Mouse (Mus musculus): Measurements from ENCODE around the gene Tlcd1.

Gene Tlcd1

DNA sequence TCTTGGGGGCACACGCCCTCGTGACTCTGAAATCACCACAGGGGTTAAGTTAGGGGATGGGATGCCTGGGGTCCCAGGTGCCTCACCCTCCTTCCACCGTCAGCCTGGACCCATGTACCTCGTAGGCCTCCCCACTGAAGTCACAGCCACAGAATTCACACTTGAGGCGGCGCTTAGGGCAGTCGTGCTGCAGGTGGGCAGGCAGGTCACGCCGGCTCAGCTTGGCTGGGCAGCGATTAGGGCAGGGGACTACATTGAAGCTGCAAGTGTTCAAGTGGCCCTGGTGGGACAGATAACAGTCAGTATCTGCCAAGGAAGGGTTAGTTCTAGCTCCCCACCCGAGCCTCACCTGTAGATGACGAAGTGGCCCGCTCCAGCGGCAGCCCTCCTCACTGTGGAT is 15.3 kb upstream of the Tlcd1 start:
- DNase-seq (ENCODE audit: low spot score): no peak

DNA sequence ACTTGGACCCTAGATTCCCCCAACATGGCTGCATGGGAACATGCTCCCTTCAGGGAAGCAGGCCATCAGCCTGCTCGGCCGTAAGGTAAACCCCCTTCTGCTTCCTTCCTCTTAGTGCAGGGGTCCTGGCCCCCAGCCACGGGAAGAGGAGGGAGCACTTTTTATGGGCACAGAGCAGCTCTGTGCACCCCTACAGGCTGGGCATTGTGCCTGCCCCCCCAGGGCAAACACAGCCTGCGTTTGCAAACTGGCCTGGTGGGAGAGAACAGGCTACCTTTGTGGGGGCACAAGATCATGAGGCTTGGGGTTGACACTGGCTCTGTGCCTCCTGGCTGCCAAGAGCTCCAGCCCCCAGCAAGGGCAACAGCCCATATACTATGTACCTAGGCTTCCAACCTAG is 14.5 kb upstream of the Tlcd1 start:
- no peak for DNase-seq (ENCODE audit: low spot score)

- no peak for DNase-seq (ENCODE audit: low spot score)
Measured at GRCm38 (mm10) chr11:78162504-78162903, 14.0 kb upstream of the Tlcd1 start.

GRCm38 (mm10) chr11:78163045-78163444 is 13.5 kb upstream of the Tlcd1 start:
- DNase-seq (ENCODE audit: low spot score): no peak

DNA sequence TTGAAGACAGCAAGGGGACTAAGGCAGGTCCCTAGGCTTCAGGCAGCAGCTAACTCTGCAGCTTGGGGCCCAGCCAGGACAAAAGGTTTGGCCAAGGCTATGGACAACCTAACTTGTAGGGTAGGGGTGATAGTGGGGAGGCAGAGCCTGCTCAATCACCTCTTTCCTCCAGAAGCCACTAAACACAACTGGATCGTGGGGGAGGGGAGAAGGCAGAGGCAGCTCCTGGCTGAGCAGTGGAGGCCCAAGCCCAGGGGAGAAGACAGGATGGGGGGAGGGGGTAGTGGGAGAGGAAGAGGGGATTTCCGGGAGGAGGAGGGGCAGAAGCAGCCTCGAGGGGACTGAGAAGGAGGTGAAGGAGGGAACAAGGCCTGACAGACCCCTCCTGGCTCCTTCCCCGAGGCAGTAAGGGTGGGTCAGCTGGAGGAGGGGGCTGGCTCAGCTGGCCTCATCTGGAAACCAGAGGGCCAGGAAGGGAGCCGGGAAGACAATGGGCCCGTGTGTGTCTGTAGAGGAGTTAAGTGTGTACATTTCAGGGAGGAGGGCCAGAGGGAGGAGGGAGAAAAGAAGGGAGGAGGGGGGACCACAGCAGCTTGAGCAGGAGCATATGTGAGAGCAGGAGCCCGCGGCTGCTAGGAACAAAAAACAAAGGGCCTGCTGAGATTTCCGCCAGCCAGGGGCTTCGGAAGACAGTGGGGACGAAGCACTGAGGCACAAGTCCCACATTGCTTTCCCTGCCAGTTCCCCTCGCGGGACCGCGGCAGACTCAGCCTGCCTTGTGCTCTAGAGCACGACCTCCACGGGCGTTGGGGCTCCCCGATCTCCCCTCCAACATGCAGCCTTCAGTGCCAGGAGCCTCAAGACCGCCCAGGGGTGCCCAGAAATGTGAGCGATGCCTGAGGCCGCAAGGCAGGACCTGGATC is 12.6 kb upstream of the Tlcd1 start:
- DNase-seq (ENCODE audit: low spot score): no peak

- DNase-seq (ENCODE audit: low spot score): no peak
Measured at GRCm38 (mm10) chr11:78164604-78164923, 11.9 kb upstream of the Tlcd1 start.

- DNase-seq (ENCODE audit: low spot score): peak; percentile 78
Measured at GRCm38 (mm10) chr11:78164924-78165760, 11.4 kb upstream of the Tlcd1 start, which contains the start of gene Traf4. Traf4 (minus strand) TSS chr11:78165589.

- no peak for DNase-seq (ENCODE audit: low spot score)
Measured at GRCm38 (mm10) chr11:78165761-78166109, 10.8 kb upstream of the Tlcd1 start.

DNA sequence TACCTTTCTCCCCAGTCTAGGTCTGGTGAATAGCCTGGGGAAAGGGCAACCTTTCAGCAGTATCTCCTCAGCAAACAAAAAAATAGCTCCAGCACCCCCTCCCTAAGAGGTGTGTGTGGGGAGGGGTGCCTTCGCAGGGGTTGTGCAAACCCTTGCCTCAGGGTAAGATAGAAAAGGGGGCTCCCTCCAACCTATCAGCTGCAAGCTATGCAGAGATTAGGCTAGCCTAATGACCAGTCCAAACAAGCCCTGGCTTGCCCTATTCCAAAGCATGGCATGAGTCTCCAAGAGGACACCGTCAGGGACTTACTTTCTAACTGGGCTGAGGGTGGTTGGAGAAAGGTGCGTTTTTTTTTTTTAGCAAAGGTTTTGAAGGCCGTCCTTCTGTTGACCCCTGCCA is 10.3 kb upstream of the Tlcd1 start:
- DNase-seq (ENCODE audit: low spot score): no peak

DNA sequence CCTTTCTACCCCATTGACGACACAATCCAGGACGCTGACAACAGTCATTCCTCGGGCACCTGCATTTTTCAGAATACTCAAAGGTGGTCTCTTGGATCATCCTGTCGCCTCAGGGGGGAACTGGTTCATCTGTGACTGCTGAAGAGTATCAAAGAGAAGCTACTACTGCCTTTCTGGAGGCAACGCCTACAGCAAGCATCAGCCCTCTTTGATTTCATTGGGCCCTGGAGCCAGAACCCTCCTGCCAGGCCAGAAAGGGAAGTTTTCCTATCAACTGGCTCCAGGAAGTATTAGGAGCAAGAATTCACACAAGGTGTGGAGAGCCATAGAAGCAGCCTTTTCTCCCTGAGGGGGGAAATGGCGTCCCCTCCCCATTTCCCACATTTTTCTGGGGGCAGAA is 9.9 kb upstream of the Tlcd1 start:
- no peak for DNase-seq (ENCODE audit: low spot score)

- no peak for DNase-seq (ENCODE audit: low spot score)
Measured at GRCm38 (mm10) chr11:78167257-78167959, 9.1 kb upstream of the Tlcd1 start.

DNA sequence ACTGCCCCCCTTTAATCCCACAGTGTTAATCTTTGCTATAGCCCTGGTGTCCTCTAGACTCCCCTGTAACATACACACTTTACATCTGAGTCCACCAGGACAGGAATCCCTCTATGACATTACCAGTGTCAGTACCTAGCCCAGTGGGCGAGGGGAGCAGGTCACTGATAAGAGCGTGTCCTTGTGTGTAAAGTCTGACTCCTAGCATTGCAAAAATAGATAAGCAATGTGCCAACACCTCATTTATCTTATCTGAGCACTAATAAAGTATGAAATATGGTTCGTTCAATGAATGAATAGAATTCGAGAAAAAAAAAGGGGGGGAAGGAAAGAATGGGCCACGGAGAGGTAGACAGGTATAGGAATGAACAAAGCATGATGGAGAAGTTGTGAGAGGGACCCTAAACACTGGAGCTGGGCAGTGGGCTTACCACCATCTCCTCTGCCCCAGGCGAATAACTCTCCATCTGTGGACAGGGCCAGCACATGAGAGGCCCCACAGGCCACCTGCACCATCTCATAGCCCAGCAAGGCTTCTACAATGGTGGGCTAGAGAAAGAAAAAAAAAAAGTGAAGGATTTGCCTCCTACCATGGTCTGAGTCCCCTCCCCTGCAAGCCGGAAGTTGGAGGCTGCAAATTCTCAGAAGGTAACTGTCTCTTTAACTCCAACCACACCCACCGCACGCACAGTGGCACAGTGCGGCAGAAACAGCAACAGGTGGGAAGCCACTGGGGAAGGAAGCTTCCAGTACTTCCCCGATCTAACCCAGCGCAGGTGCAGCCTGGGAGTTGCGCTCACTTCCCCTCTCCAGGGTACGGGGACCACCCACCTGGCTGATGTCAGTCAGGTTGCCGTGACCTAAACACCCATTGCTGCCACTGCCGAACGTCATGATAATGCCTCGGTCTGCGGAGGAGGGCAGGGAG is 7.7 kb upstream of the Tlcd1 start:
- DNase-seq (ENCODE audit: low spot score): peak; percentile 59

DNA sequence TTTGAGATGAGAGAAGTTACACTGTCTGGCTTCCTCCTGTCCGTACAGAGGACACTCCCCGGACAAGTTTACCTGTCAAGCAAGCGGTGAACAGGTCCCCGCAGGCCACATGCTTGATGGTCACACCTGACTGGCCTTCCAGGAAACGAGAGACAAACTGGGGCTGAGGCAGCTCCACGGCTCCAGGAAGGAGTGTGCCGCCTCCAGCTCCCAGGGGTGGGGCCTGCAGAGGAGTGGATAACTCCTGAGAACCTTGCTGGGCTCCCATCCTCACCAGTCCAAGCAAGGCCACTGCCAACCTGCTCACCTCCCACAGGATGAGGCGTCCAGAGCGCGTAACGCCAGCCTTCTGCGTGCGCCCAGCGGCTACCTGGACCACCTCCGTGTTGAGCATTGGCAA is 6.2 kb upstream of the Tlcd1 start:
- DNase-seq (ENCODE audit: low spot score): no peak

DNA sequence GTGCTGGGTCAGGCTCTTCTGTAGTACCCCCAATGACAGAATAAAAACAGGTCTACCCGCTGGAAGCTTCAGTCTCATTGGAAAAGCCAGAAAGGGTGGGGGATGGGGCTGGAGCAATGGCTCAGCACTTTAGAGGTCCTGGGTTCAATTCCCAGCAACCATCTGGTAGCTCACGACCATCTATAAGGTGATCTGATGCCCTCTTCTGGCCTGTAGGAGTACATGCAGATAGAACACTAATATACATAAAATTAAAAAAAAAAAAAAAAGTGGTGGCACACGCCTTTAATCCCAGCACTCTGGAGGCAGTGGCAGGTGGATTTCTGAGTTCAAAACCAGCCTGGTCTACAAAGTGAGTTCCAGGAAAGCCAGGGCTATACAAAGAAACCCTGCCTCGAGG is 5.2 kb upstream of the Tlcd1 start:
- DNase-seq (ENCODE audit: low spot score): no peak

DNA sequence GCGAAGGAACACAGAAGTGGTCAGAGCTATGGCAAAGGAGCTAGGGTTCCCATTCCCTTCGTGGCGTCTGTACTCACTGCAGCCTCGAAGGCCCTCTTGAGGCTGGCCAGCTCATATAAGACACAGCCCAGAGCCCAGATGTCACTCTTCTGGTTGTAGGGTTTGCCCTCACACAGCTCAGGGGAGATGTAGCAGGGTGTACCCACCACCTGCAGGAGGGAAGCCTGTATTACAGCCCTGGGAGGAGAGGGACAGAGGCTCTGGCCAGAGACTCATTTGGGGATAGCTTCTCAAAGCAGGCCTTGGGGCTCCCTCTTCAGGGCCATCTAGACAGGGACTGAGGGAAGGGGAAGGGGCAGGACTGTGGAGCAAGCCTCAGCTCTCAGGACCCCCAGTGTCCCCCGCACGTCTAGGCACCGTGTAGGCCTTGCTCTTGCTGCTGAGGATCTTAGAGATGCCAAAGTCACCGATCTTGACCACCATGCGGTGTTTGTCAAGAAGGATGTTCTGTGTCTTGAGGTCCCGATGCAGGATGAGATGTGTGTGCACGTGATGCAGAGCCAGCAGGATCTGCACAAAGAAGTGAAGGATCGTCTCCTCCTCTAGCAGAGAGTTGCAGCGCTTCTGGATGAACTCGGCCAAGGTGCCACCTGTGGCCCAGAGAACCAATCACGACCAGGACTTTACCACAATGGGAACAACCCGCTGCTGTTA is 4.3 kb upstream of the Tlcd1 start:
- no peak for DNase-seq (ENCODE audit: low spot score)

DNA sequence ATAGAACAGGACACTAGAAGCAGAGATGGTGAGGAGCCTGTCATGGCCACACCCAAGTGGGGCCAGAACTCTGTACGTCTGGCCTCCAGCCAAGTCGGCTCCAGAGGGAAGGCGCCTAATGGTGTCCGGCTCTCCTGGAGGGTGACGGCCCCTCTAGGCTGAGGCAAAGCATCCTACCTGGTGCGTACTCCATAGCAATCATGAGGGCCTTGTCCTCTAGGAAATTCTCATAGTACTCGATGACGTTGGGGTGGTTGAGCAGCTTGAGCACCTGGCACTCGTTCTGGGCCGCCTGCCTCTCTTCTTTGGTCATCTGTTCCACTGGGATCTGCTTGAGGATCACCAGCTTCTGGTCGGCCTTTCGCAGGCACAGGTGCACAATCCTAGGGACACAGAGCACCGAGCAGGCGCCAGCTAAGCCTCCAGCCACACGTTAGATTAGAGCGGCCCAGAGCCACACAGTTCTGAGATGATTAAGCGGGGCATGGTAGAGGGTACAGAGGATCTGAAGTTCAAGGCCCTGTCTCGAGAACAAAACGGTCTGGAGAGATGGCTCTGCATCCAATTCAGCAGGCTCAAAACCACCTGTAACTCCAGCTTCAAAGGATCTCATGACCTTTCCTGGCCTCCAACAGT is 3.6 kb upstream of the Tlcd1 start:
- no peak for DNase-seq (ENCODE audit: low spot score)

DNA sequence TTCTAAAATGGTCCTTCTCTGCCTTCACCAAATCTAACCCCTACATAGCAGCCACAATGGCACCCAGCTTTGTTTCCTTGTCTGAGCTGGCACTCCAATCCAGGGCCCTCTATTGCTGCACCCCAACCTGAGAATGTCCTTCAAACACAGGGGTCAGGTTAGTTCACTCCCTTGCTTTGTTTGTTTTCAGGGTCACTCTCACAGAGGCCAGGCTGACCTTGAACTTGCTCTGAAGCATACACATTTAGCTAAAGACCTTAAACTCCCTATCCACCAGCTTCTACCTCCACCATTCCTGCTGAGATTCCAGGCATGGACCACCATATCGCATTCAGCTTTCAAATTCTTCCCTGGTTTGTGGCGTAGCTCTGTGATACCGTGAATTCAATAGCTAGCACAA is 2.0 kb upstream of the Tlcd1 start:
- no peak for DNase-seq (ENCODE audit: low spot score)

- no peak for DNase-seq (ENCODE audit: low spot score)
Measured at GRCm38 (mm10) chr11:78175771-78176401, 625 bp upstream of the Tlcd1 start.

DNA sequence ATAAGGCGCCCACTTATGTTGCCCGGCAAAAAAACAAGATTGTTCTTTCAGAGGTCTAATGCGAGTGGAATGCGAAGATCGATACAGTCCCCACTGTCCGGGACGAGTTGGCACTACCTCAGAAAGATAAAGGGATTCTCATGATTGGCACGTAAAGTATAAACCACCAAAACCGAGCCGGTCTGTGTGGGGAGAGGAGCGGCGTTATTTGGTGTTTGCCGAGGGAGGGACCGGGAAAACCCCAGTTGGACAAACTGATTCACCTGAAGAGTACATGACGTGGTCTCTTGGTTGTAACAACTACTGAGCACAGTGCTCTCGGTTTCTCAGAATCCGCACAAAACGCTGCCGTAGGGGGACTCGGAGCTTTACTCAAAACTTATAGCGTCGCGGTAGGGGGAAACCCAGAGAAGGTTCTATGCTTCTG is 407 bp downstream of the Tlcd1 start:
- DNase-seq (ENCODE audit: low spot score): no peak

GRCm38 (mm10) chr11:78177437-78177836 is 926 bp downstream of the Tlcd1 start:
- no peak for DNase-seq (ENCODE audit: low spot score)

Data from spleen, adult 12 weeks (tissue).